9 mouse cellular contexts compared by ENCODE assay signal in genomic region chr3:104752845-104753244, GRCm38 (mm10). TPM values are rescaled to one million over a fixed set of nuclear protein-coding genes. Genes with fewer than 3 reads are reported as not detected.
DNase-seq lines count a peak whose midpoint lies in the region; ATAC-seq and TF ChIP-seq lines count a peak whose summit lies in the region.
"Not testable (repeated sequence)": the region's sequence is repeated elsewhere in the genome, so short reads cannot be mapped to it uniquely, and the experiment has no call there.
"Had no signal": no experiment of that assay in that cellular context is flagged by ENCODE, and none has a peak within 500 bp of the region (broad histone marks: within the 10 kb centered on the region; RNA-seq: fewer than 3 reads in every experiment).

No protein-coding gene starts in this region.

- TF ChIP-seq EP300 in lung, postnatal 0 days (IDR thresholded peaks at IDR 0.05): not testable (repeated sequence)

- not testable (repeated sequence) for H3K36me3 ChIP-seq in hindbrain, embryonic 10.5 days; limb, embryonic 11.5 days (ENCODE audit: control insufficient read depth, insufficient read depth, low read length); lung, postnatal 0 days (ENCODE audit: insufficient read depth, low read length)

- H3K9ac ChIP-seq in limb, embryonic 11.5 days (ENCODE audit: low read length); lung, postnatal 0 days (replicated peaks; ENCODE audit: low read depth): not testable (repeated sequence)

- H3K9me3 ChIP-seq in hindbrain, embryonic 10.5 days; limb, embryonic 11.5 days (ENCODE audit: control insufficient read depth, low read length); lung, postnatal 0 days (ENCODE audit: low read length): not testable (repeated sequence)

- peaks cover 40% of the 10 kb centered on the region for H3K27me3 ChIP-seq in hindbrain, embryonic 10.5 days (ENCODE audit: insufficient read depth, poor library complexity, severe bottlenecking)
- H3K27me3 ChIP-seq in limb, embryonic 11.5 days (ENCODE audit: control insufficient read depth, insufficient read depth, low read length); lung, postnatal 0 days (replicated peaks; ENCODE audit: insufficient read depth, low read length): not testable (repeated sequence)

- TF ChIP-seq CTCF in gastrocnemius, adult 2 months (IDR thresholded peaks at IDR 0.05): peak; percentile 48
- peak; percentile 58 for TF ChIP-seq CTCF in lung, postnatal 0 days (IDR thresholded peaks at IDR 0.05)

- H3K4me3 ChIP-seq in gastrocnemius, adult 2 months: peak overlapping the region; percentile 47
- 0 out of 2 replicates have a peak overlapping the region, but pooled peaks have one; percentile 16 for H3K4me3 ChIP-seq in hindbrain, embryonic 10.5 days
- not testable (repeated sequence) for H3K4me3 ChIP-seq in limb, embryonic 11.5 days (ENCODE audit: low read depth, low read length); lung, postnatal 0 days (ENCODE audit: low read depth, low read length)

- not testable (repeated sequence) for H3K4me2 ChIP-seq in limb, embryonic 11.5 days (ENCODE audit: low read depth, severe bottlenecking)
- 0 out of 2 replicates have a peak overlapping the region, but pooled peaks have one; percentile 14 for H3K4me2 ChIP-seq in lung, postnatal 0 days (replicated peaks; ENCODE audit: low read depth, low read length)

- peaks cover 10% of the 10 kb centered on the region for H3K4me1 ChIP-seq in hindbrain, embryonic 10.5 days (replicated peaks)
- not testable (repeated sequence) for H3K4me1 ChIP-seq in limb, embryonic 11.5 days (ENCODE audit: control insufficient read depth, insufficient read depth, low read length); lung, postnatal 0 days (ENCODE audit: insufficient read depth, low read depth, low read length)

- ATAC-seq in limb, embryonic 11.5 days (ENCODE audit: insufficient number of reproducible peaks, low FRiP score, low TSS enrichment, low read depth); lung, postnatal 0 days: not testable (repeated sequence)

- not testable (repeated sequence) for H3K27ac ChIP-seq in gastrocnemius, adult 2 months; hindbrain, embryonic 10.5 days; limb, embryonic 11.5 days (replicated peaks; ENCODE audit: low read depth, low read length); lung, postnatal 0 days (ENCODE audit: low read length)

- peak; percentile 13 for DNase-seq in T-cell, adult 2 months (ENCODE audit: low spot score)
- peak; percentile 50 for DNase-seq in embryo, embryonic 10.5 days (ENCODE audit: low spot score)
- peak; percentile 51 for DNase-seq in gastrocnemius, adult 2 months
- DNase-seq in hindbrain, embryonic 10.5 days (ENCODE audit: low spot score): peak; percentile 37
- DNase-seq in limb, embryonic 11.5 days (ENCODE audit: low spot score): peak; percentile 55
- peak; percentile 33 for DNase-seq in lung, postnatal 0 days (ENCODE audit: low spot score)
- peak; percentile 31 for DNase-seq in retina, embryonic 14.5 days (ENCODE audit: low spot score)
- peak; percentile 16 to 19 for DNase-seq in thymus, postnatal 36 days

- 20% methylated on average over 25 of the region's 25 CpGs for WGBS in hindbrain, embryonic 10.5 days
- 11% methylated on average over 21 of the region's 25 CpGs for WGBS in limb, embryonic 11.5 days
- 22% methylated on average over 18 of the region's 25 CpGs for WGBS in lung, postnatal 0 days

- intact Hi-C loops in gastrocnemius, adult 2 months (cut with DNase I): not testable (repeated sequence)

RNA-seq across cellular contexts. Expression of gene Ppm1j, which starts 28.0 kb away (rescaled TPM):
- total RNA-seq in gastrocnemius, adult 2 months (2021): 10 to 100 TPM; 33.3 to 45.6 TPM
- polyA plus RNA-seq in hindbrain, embryonic 10.5 days (2016; fragmentation: Nextera tagmentation; extraction: Ambion mirVana): 1.8 and 3.1 TPM in 2 replicates
- polyA plus RNA-seq in limb, embryonic 11.5 days (2014; fragmentation: Nextera tagmentation; extraction: Ambion mirVana): 1.3 and 1.8 TPM in 2 replicates
- polyA plus RNA-seq in lung, postnatal 0 days (2015; fragmentation: Nextera tagmentation; extraction: Ambion mirVana): 3.7 and 4.4 TPM in 2 replicates

RNA-seq across cellular contexts. Expression of gene Fam19a3, which starts 28.8 kb away (rescaled TPM):
- total RNA-seq in gastrocnemius, adult 2 months (2021): 1 to 10 TPM; 2.7 to 4.2 TPM
- polyA plus RNA-seq in hindbrain, embryonic 10.5 days (2016; fragmentation: Nextera tagmentation; extraction: Ambion mirVana): 0.05 and 0.46 TPM in 2 replicates
- polyA plus RNA-seq in limb, embryonic 11.5 days (2014; fragmentation: Nextera tagmentation; extraction: Ambion mirVana): 0.29 and 0.30 TPM in 2 replicates
- 0.02 TPM in 2 replicates for polyA plus RNA-seq in lung, postnatal 0 days (2015; fragmentation: Nextera tagmentation; extraction: Ambion mirVana)
- polyA plus RNA-seq: midbrain, embryonic 13.5 days had no signal

RNA-seq across cellular contexts. Expression of gene Rhoc, which starts 35.3 kb away (rescaled TPM):
- 10 to 100 TPM; 26.1 to 41.6 TPM for total RNA-seq in gastrocnemius, adult 2 months (2021)
- polyA plus RNA-seq in hindbrain, embryonic 10.5 days (2016; fragmentation: Nextera tagmentation; extraction: Ambion mirVana): 102 and 107 TPM in 2 replicates
- 146 and 160 TPM in 2 replicates for polyA plus RNA-seq in limb, embryonic 11.5 days (2014; fragmentation: Nextera tagmentation; extraction: Ambion mirVana)
- 242 and 258 TPM in 2 replicates for polyA plus RNA-seq in lung, postnatal 0 days (2015; fragmentation: Nextera tagmentation; extraction: Ambion mirVana)
